Mouse (Mus musculus): ENCODE measurements around the gene Gm45062.

DNA sequence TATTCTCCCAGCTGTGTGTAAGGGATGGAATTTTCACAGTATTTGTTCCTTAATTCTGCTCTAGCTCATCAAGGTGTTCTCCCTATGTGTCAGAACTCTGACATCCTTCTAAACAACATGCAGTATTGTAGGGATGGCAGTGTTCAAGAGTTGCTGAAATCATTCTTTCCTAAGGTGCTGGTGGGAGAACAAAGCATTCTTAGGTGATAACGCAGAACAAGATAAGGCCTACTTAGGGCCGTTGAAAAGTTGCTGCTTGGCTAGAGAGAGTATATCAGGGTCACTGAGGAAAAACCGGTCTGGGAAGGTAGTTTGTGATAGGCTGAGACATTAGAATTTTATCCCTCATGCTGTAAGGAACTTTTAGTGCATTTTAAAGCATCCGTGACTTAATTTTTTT, 17.2 kb downstream of the Gm45062 start:
- TF ChIP-seq CTCF (IDR thresholded peaks at IDR 0.05; ENCODE audit: borderline replicate concordance, extremely low read depth, insufficient read depth, insufficient read length) (no peak), POLR2A (IDR thresholded peaks at IDR 0.05; ENCODE audit: borderline replicate concordance, extremely low read depth, insufficient read depth, insufficient read length, poor library complexity, severe bottlenecking) (no peak)

All from brain, embryonic 14.5 days (tissue).